Mouse (Mus musculus) kidney, postnatal 0 days (tissue): Measurements from ENCODE around the gene Cyfip1. TPM values are rescaled to one million over a fixed set of nuclear protein-coding genes. Genes with fewer than 3 reads are reported as not detected.

Experiments used
- ATAC-seq: fragments of 200-750 bp; cut with Nextera tagmentation; replicated peaks from 2 replicates; pipeline ENCODE4 v1.8.0; 2017; ENCODE audit warnings: low read depth, moderate number of reproducible peaks, moderate TSS enrichment, moderate library complexity; ENCODE audit not compliant: low FRiP score
- DNase-seq: peaks from one replicate; pipeline ENCODE4 v3.0.0-alpha.2; 2016; ENCODE audit warnings: low spot score
- H3K27ac ChIP-seq: fragments of 300-500 bp; sonication (generic); 2 replicates; pipeline ENCODE4 v1.5.1; 2014; ENCODE audit warnings: mild to moderate bottlenecking
- H3K27me3 ChIP-seq: fragments of 300-500 bp; sonication (generic); 2 replicates; pipeline ENCODE4 v1.6.1; 2014; ENCODE audit warnings: low read length, mixed read lengths; ENCODE audit not compliant: insufficient read depth
- H3K36me3 ChIP-seq: fragments of 300-500 bp; sonication (generic); 2 replicates; pipeline ENCODE4 v1.6.1; 2014; ENCODE audit warnings: low read length, mixed read lengths; ENCODE audit not compliant: insufficient read depth
- H3K4me1 ChIP-seq: fragments of 300-500 bp; sonication (generic); replicated peaks from 2 replicates; pipeline ENCODE4 v1.6.1; 2014; ENCODE audit warnings: antibody characterized with exemption, low read length, mixed read lengths; ENCODE audit not compliant: insufficient read depth
- H3K4me2 ChIP-seq: fragments of 300-500 bp; sonication (generic); 2 replicates; pipeline ENCODE4 v1.6.1; 2014; ENCODE audit warnings: mild to moderate bottlenecking, low read length, moderate library complexity, mixed read lengths
- H3K4me3 ChIP-seq: fragments of 300-500 bp; sonication (generic); replicated peaks from 2 replicates; pipeline ENCODE4 v1.5.1; 2014; ENCODE audit warnings: low read depth, low read length
- H3K9ac ChIP-seq: fragments of 300-500 bp; sonication (generic); 2 replicates; pipeline ENCODE4 v1.6.1; 2014; ENCODE audit warnings: low read depth, low read length
- H3K9me3 ChIP-seq: fragments of 300-500 bp; sonication (generic); replicated peaks from 2 replicates; pipeline ENCODE4 v1.6.1; 2016; ENCODE audit warnings: low read length, inconsistent platforms, mixed read lengths
- CTCF ChIP-seq: IDR thresholded peaks from 2 replicates; pipeline ENCODE4 v1.5.1; 2016; ENCODE audit warnings: antibody characterized with exemption, low read depth, mild to moderate bottlenecking, moderate library complexity
- WGBS: fragments of 180-500 bp; shearing (Covaris S2); extraction: QIAGEN DNeasy Blood & Tissue Kit; methylation state at CpG from one replicate; pipeline ENCODE4 v1.1.7; 2014; 5-methylcytosine and 5-hydroxymethylcytosine counted together
- polyA plus RNA-seq: library from polyadenylated mRNA; unstranded; fragments of >200 nt; fragmentation: Nextera tagmentation; extraction: Ambion mirVana; gene quantifications from 2 replicates; pipeline ENCODE4 v1.2.1, GENCODE M21; 2015

The Cyfip1 gene
- polyA plus RNA-seq, 1 experiment from 2014 or later = 64.0 TPM

DNA sequence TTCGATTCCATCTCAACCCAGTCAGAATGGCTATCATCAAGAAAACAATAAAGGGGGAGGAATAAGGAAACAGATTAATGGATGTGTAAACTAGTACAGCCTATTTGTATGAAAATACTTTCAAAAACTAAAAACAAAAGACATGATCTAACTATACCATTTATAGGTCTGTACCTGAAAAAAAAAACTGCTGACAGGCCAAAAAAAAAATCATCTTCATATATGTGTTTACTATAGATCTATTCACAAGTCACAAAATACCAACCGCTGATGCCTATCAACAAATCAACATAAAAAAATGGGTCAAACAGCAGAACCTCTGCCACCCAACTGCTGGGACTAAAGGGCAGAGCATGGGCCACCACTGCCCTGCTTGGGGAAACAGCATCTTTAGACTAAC, 114.5 kb downstream of the Cyfip1 start:
- 98% methylated on average over 2 of the region's 2 CpGs for WGBS
- Histone ChIP-seq H3K27ac (no peak overlapping the region), H3K4me1 (no peaks in the 10 kb centered on the region), H3K9ac (no peak overlapping the region), H3K27me3 (no peaks in the 10 kb centered on the region), H3K4me2 (no peak overlapping the region), H3K9me3 (no peaks in the 10 kb centered on the region), H3K4me3 (no peak overlapping the region), H3K36me3 (0 out of 2 replicates have a peak, but pooled peaks cover 7% of the 10 kb centered on the region)
- no peak for TF ChIP-seq CTCF
- ATAC-seq (no peak), DNase-seq (no peak)

DNA sequence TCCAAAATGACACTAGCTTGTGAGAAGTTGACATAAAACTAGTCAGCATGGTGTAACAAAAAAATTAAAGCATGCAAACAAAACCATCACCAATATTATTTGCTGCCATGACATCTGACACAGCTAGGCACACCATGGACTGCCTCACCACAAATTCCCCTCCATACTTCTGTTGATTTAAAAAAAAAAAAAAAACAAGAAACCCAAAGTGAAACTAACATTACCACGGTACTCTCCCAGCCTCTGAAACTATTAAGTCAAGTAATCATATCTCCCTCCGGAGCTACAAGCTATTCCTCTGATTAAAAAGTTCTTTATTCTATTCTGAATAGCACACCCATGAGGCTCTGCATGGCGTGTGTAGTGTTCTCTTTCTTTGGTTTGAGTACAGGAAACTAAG, 115.6 kb downstream of the Cyfip1 start:
- WGBS = 97% methylated on average over 3 of the region's 3 CpGs
- 0 out of 2 replicates have a peak, but pooled peaks cover 7% of the 10 kb centered on the region for H3K36me3 ChIP-seq
- H3K4me1 ChIP-seq = no peaks in the 10 kb centered on the region
- no peak overlapping the region for H3K4me3 ChIP-seq
- no peak overlapping the region for H3K4me2 ChIP-seq
- H3K9me3 ChIP-seq = no peaks in the 10 kb centered on the region
- DNase-seq = no peak
- no peak overlapping the region for H3K27ac ChIP-seq
- no peak overlapping the region for H3K9ac ChIP-seq
- TF ChIP-seq CTCF = no peak
- H3K27me3 ChIP-seq = no peaks in the 10 kb centered on the region
- no peak for ATAC-seq

DNA sequence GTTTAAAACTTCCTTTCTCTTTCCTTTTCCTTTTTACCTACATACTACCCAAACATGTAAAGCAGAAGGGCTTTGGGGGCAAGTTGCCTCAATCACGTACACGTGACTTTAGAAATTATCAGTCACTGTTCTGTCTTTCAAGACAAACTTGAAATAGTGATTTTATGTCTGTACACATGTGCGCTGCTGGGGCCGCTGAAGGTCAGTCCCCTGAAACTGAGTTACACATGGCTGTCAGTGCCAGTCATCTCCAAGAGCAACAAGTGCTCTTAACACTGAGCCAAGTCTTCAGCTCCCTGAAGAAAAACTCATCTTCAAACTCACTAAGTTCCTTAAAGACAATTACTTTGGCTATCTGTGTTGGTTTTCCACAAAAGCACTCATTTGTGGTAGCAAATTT, 116.4 kb downstream of the Cyfip1 start:
- Histone ChIP-seq H3K36me3 (0 out of 2 replicates have a peak, but pooled peaks cover 7% of the 10 kb centered on the region), H3K9me3 (no peaks in the 10 kb centered on the region), H3K4me2 (no peak overlapping the region), H3K9ac (no peak overlapping the region), H3K27me3 (no peaks in the 10 kb centered on the region), H3K4me3 (no peak overlapping the region), H3K27ac (no peak overlapping the region), H3K4me1 (no peaks in the 10 kb centered on the region)
- no peak for ATAC-seq
- 93% methylated on average over 4 of the region's 4 CpGs for WGBS
- no peak for TF ChIP-seq CTCF
- DNase-seq = no peak

DNA sequence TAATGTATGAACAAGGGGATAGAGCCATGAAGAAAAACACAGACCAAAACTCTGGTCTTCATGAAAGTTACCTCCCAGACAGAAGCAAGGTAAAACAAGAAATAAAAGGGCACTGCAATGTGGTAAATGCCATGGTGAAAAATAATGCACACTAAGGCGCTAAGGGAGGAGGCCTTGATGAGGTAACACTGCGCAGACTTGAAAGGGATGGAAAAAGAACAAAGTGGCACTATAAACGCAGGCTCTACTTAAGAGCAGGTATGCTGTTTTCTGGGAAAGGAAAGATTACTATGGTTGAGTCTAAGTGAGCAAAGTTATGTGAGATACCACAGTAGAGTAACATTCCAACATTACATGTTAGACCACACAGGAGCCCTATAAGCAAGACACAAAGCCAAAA, 118.3 kb downstream of the Cyfip1 start:
- Histone ChIP-seq H3K36me3 (no peaks in the 10 kb centered on the region), H3K4me2 (no peak overlapping the region), H3K9me3 (no peaks in the 10 kb centered on the region), H3K27me3 (no peaks in the 10 kb centered on the region), H3K27ac (no peak overlapping the region), H3K4me1 (no peaks in the 10 kb centered on the region), H3K4me3 (no peak overlapping the region), H3K9ac (no peak overlapping the region)
- ATAC-seq = no peak
- 93% methylated on average over 3 of the region's 3 CpGs for WGBS
- no peak for TF ChIP-seq CTCF
- no peak for DNase-seq

DNA sequence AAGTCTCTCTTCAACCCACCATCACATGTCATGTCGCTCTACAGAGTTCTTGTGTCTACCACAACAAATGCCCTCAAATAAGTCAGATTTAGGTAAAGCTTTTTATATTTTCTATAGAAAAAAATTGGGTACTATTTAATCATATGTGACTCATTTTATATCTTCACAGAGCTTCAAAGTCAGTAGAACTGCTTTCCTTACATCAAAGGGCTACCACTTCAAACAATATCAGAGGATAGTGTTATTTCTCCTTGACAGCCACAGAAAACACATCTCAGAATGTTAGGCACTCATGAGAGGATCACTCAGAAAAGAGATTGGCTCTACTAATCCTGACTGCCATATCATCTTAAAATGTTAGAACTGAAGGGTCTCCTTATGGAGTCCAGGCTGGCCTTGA, 119.0 kb downstream of the Cyfip1 start:
- Histone ChIP-seq H3K4me3 (no peak overlapping the region), H3K36me3 (no peaks in the 10 kb centered on the region), H3K4me1 (no peaks in the 10 kb centered on the region), H3K9ac (no peak overlapping the region), H3K4me2 (no peak overlapping the region), H3K9me3 (no peaks in the 10 kb centered on the region), H3K27ac (no peak overlapping the region), H3K27me3 (no peaks in the 10 kb centered on the region)
- ATAC-seq = no peak
- TF ChIP-seq CTCF = no peak
- no peak for DNase-seq
- 100% methylated on average over 1 of the region's 1 CpGs for WGBS

DNA sequence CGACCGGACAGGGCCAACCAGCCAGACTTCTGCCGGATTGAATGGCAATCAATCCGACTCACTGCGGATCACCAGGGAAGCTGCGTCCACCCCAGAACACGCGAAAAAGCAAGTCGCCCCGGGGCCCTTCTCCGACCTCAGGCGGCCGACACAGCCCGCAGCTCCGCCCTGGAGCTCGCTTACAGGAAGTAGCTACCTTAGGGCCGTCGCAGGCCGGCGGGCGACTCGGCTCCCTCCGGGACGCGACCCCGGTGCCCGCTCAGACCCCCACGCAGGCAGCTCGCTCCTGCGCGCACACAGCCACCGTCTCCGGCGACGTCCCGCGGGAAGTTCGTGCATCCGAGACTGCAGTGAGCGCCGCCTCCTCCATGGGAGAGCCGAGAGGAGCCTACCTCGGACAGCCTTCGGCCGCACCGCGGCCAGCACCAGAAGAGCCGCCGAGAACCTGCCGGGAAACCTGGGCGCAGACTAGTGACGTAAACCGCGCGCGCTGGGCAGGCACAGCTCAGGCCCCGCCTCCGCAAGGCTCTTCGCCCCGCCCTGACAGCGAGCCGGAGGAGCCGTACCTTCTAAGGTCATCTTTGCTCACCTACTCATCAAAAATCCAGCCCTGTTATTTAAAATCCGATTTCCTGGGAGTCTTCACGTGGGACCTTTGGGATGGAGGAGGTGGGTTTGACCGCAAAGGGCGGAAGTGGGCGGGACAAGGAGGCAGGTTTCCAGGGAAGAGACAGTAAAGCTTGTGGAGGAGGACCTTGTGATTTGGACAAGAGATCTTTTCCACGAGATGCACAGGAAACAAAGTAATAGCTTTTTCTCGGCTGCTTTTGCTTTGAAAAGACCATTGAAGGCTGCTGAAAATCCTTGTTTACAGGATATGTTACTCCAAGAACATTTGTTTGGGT, 120.7 kb downstream of the Cyfip1 start, which contains the start of gene Nipa2:
Gene Nipa2, minus strand, starts transcription at position 473 of the 905 bp plus-strand sequence.
- H3K9ac ChIP-seq = peak within 1 kb of the TSS; percentile 93
- H3K27me3 ChIP-seq = no peaks in the 10 kb centered on the region
- no peaks in the 10 kb centered on the region for H3K9me3 ChIP-seq
- under 1% methylated on average over 65 of the region's 70 CpGs for WGBS
- peak within 1 kb of the TSS; percentile 79 for H3K4me2 ChIP-seq
- DNase-seq (peak; percentile 95), ATAC-seq (peak; percentile 98)
- no peaks in the 10 kb centered on the region for H3K4me1 ChIP-seq
- H3K27ac ChIP-seq = peak within 1 kb of the TSS; percentile 97
- no peaks in the 10 kb centered on the region for H3K36me3 ChIP-seq
- TF ChIP-seq CTCF = no peak
- peak within 1 kb of the TSS; percentile 92 for H3K4me3 ChIP-seq
